Mouse (Mus musculus): ENCODE results near the gene Scgb2b24.

Gene Scgb2b24

GRCm38 (mm10) chr7:33739212-33739611 is at the start of gene Scgb2b24:
Gene Scgb2b24 (minus strand): TSS chr7:33739312.
- DNase-seq, result no peak

GRCm38 (mm10) chr7:33743499-33743898 is 4.4 kb upstream of the Scgb2b24 start, which contains the start of gene Scgb1b24:
Gene Scgb1b24 (plus strand): TSS chr7:33743799.
- DNase-seq, result no peak

GRCm38 (mm10) chr7:33689864-33690263 is 49.2 kb downstream of the Scgb2b24 start:
- no peak for DNase-seq

All from right cerebral cortex, postnatal 25 days (tissue).